Mouse (Mus musculus) stomach, embryonic 14.5 days (tissue): ENCODE data around the gene Pla2g2c. TPM values are rescaled to one million over a fixed set of nuclear protein-coding genes. Genes with fewer than 3 reads are reported as not detected.

Experiments
- ATAC-seq: fragments of 200-750 bp; cut with Nextera tagmentation; 2 replicates; pipeline ENCODE4 v1.8.0; 2017; ENCODE audit warnings: low read depth, moderate TSS enrichment; ENCODE audit not compliant: insufficient number of reproducible peaks, insufficient read depth, low FRiP score
- H3K27ac ChIP-seq: fragments of 300-500 bp; sonication (generic); 2 replicates; pipeline ENCODE4 v1.5.1; 2014; ENCODE audit warnings: mild to moderate bottlenecking, low read length, moderate library complexity, mixed read lengths
- H3K27me3 ChIP-seq: fragments of 300-500 bp; sonication (generic); 2 replicates; pipeline ENCODE4 v1.6.1; 2014; ENCODE audit warnings: low read length, control low read depth, mixed read lengths; ENCODE audit not compliant: control insufficient read depth, insufficient read depth
- H3K36me3 ChIP-seq: fragments of 300-500 bp; sonication (generic); 2 replicates; pipeline ENCODE4 v1.6.1; 2014; ENCODE audit warnings: mild to moderate bottlenecking, control low read depth, low read length, moderate library complexity, mixed read lengths; ENCODE audit not compliant: control insufficient read depth, insufficient read depth
- H3K4me1 ChIP-seq: fragments of 300-500 bp; sonication (generic); 2 replicates; pipeline ENCODE4 v1.6.1; 2014; ENCODE audit warnings: low read length, control low read depth, mixed read lengths; ENCODE audit not compliant: control insufficient read depth, insufficient read depth
- H3K4me2 ChIP-seq: fragments of 300-500 bp; sonication (generic); replicated peaks from 2 replicates; pipeline ENCODE4 v1.6.1; 2014; ENCODE audit warnings: low read depth, low read length, control low read depth
- H3K4me3 ChIP-seq: fragments of 300-500 bp; sonication (generic); 2 replicates; pipeline ENCODE4 v1.5.1; 2014; ENCODE audit warnings: low read depth, low read length, control low read depth
- H3K9ac ChIP-seq: fragments of 300-500 bp; sonication (generic); replicated peaks from 2 replicates; pipeline ENCODE4 v1.6.1; 2014; ENCODE audit warnings: low read depth, mild to moderate bottlenecking, control low read depth, low read length, moderate library complexity, mixed read lengths
- H3K9me3 ChIP-seq: fragments of 300-500 bp; sonication (generic); 2 replicates; pipeline ENCODE4 v1.6.1; 2016; ENCODE audit warnings: low read depth, low read length, control low read depth; ENCODE audit not compliant: control insufficient read depth
- WGBS: fragments of 180-500 bp; shearing (Covaris S2); extraction: QIAGEN DNeasy Blood & Tissue Kit; methylation state at CpG from one replicate; pipeline ENCODE4 v1.1.7; 2014; 5-methylcytosine and 5-hydroxymethylcytosine counted together
- polyA plus RNA-seq: library from polyadenylated mRNA; unstranded; fragments of >200 nt; fragmentation: Nextera tagmentation; extraction: Ambion mirVana; gene quantifications from 2 replicates; pipeline ENCODE4 v1.2.1, GENCODE M21; 2014

Gene Pla2g2c
- polyA plus RNA-seq, 1 experiment from 2014 or later = 0.14 TPM

- no peak for ATAC-seq
- H3K9me3 ChIP-seq = no peaks in the 10 kb centered on the region
Measured at GRCm38 (mm10) chr4:138712096-138712495, 12.5 kb upstream of the Pla2g2c start.

GRCm38 (mm10) chr4:138712621-138713020 lies 12.0 kb upstream of the Pla2g2c start:
- ATAC-seq = no peak
- Histone ChIP-seq H3K27me3 (no peaks in the 10 kb centered on the region), H3K4me3 (no peak overlapping the region), H3K36me3 (no peaks in the 10 kb centered on the region), H3K4me2 (no peak overlapping the region), H3K9ac (no peak overlapping the region), H3K27ac (no peak overlapping the region), H3K4me1 (no peaks in the 10 kb centered on the region), H3K9me3 (no peaks in the 10 kb centered on the region)
- WGBS = 72% methylated on average over 8 of the region's 8 CpGs

More at GRCm38 (mm10) chr4:138712096-138712495, 12.5 kb upstream of the Pla2g2c start:
- 63% methylated on average over 11 of the region's 11 CpGs for WGBS
- Histone ChIP-seq H3K27me3 (no peaks in the 10 kb centered on the region), H3K4me3 (no peak overlapping the region), H3K9ac (no peak overlapping the region), H3K36me3 (no peaks in the 10 kb centered on the region), H3K4me2 (no peak overlapping the region), H3K4me1 (no peaks in the 10 kb centered on the region), H3K27ac (no peak overlapping the region)

GRCm38 (mm10) chr4:138714186-138714585 lies 10.4 kb upstream of the Pla2g2c start:
- H3K4me2 ChIP-seq = no peak overlapping the region
- no peaks in the 10 kb centered on the region for H3K36me3 ChIP-seq
- no peak overlapping the region for H3K4me3 ChIP-seq
- WGBS = 68% methylated on average over 1 of the region's 1 CpGs
- H3K9ac ChIP-seq = no peak overlapping the region
- no peak for ATAC-seq
- no peaks in the 10 kb centered on the region for H3K4me1 ChIP-seq
- H3K9me3 ChIP-seq = no peaks in the 10 kb centered on the region
- H3K27me3 ChIP-seq = no peaks in the 10 kb centered on the region
- H3K27ac ChIP-seq = no peak overlapping the region

- H3K9me3 ChIP-seq = no peaks in the 10 kb centered on the region
- H3K27me3 ChIP-seq = no peaks in the 10 kb centered on the region
- H3K4me2 ChIP-seq = no peak overlapping the region
- no peak overlapping the region for H3K9ac ChIP-seq
- 78% methylated on average over 9 of the region's 9 CpGs for WGBS
- H3K4me1 ChIP-seq = no peaks in the 10 kb centered on the region
- no peak for ATAC-seq
- H3K4me3 ChIP-seq = no peak overlapping the region
- no peak overlapping the region for H3K27ac ChIP-seq
- no peaks in the 10 kb centered on the region for H3K36me3 ChIP-seq
Measured at GRCm38 (mm10) chr4:138716697-138717096, 7.9 kb upstream of the Pla2g2c start.

GRCm38 (mm10) chr4:138718586-138719263 lies 5.9 kb upstream of the Pla2g2c start:
- 80% methylated on average over 5 of the region's 5 CpGs for WGBS
- Histone ChIP-seq H3K9ac (no peak overlapping the region), H3K36me3 (no peaks in the 10 kb centered on the region), H3K4me2 (no peak overlapping the region), H3K27me3 (no peaks in the 10 kb centered on the region), H3K27ac (no peak overlapping the region), H3K4me1 (0 out of 2 replicates have a peak, but pooled peaks cover 3% of the 10 kb centered on the region), H3K9me3 (no peaks in the 10 kb centered on the region), H3K4me3 (no peak overlapping the region)
- ATAC-seq = no peak

- Histone ChIP-seq H3K27ac (no peak overlapping the region), H3K36me3 (no peaks in the 10 kb centered on the region), H3K27me3 (no peaks in the 10 kb centered on the region), H3K4me2 (no peak overlapping the region), H3K4me1 (0 out of 2 replicates have a peak, but pooled peaks cover 3% of the 10 kb centered on the region), H3K9ac (no peak overlapping the region), H3K4me3 (no peak overlapping the region), H3K9me3 (no peaks in the 10 kb centered on the region)
- 85% methylated on average over 5 of the region's 5 CpGs for WGBS
- ATAC-seq = no peak
Measured at GRCm38 (mm10) chr4:138719264-138719596, 5.4 kb upstream of the Pla2g2c start.

- ATAC-seq = no peak
- H3K27me3 ChIP-seq = no peaks in the 10 kb centered on the region
- H3K4me1 ChIP-seq = peaks cover 16% of the 10 kb centered on the region
- no peak overlapping the region for H3K4me3 ChIP-seq
- H3K27ac ChIP-seq = no peak overlapping the region
- no peaks in the 10 kb centered on the region for H3K36me3 ChIP-seq
- 46% methylated on average over 15 of the region's 15 CpGs for WGBS
- H3K4me2 ChIP-seq = no peak overlapping the region
- no peak overlapping the region for H3K9ac ChIP-seq
- no peaks in the 10 kb centered on the region for H3K9me3 ChIP-seq
Measured at GRCm38 (mm10) chr4:138723493-138724281, 905 bp upstream of the Pla2g2c start.

GRCm38 (mm10) chr4:138725127-138725461 lies 502 bp downstream of the Pla2g2c start:
- ATAC-seq = peak; percentile 57; the same call in 1 of the 2 replicates
- H3K4me2 ChIP-seq = peak overlapping the region; percentile 48
- 2% methylated on average over 13 of the region's 13 CpGs for WGBS
- no peak overlapping the region for H3K9ac ChIP-seq
- H3K36me3 ChIP-seq = no peaks in the 10 kb centered on the region
- H3K27me3 ChIP-seq = no peaks in the 10 kb centered on the region
- peaks cover 16% of the 10 kb centered on the region for H3K4me1 ChIP-seq
- no peaks in the 10 kb centered on the region for H3K9me3 ChIP-seq
- H3K27ac ChIP-seq = peak overlapping the region; percentile 17; the same call in 1 of the 2 replicates
- H3K4me3 ChIP-seq = peak overlapping the region; percentile 20; the same call in 1 of the 2 replicates
